Mouse (Mus musculus) brain, embryonic 14.5 days (tissue): ENCODE results near the gene Ccdc15.

Experiments used
- CTCF ChIP-seq: fragments of 200-500 bp; IDR thresholded peaks from 2 replicates; pipeline ENCODE4 v1.5.1; 2012; ENCODE audit warnings: inconsistent platforms, mild to moderate bottlenecking, moderate library complexity, borderline replicate concordance; ENCODE audit not compliant: insufficient read depth, insufficient read length; ENCODE audit errors: extremely low read depth
- POLR2A ChIP-seq: fragments of 200-500 bp; IDR thresholded peaks from 2 replicates; pipeline ENCODE4 v1.6.1; 2012; ENCODE audit warnings: mild to moderate bottlenecking, inconsistent platforms, borderline replicate concordance; ENCODE audit not compliant: poor library complexity, insufficient read depth, insufficient read length, severe bottlenecking; ENCODE audit errors: extremely low read depth

DNA sequence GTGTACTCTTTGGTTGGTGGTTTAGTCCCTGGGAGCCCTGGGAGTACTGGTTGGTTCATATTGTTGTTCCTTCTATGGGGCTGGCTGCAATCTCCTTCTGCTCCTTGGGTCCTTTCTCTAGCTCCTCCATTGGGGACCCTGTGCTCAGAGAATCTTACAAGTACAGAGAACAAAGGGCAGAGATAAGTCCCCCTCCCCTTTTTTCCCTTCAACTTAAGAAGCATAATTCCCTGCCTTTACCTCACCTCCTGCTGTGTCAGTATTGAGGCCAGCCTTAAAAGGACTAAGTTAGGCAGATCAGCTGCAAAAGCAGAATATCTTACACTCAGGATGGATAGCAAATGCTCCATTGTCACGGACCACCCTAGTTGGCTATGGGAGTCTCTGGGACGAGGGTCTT, 43.8 kb upstream of the Ccdc15 start:
- TF ChIP-seq CTCF (no peak), POLR2A (no peak)
